In genomic region chr6:64581338-64581737, GRCm38 (mm10) we compare ENCODE assay signal across 24 mouse cellular contexts.
"Had no signal": no experiment of that assay in that cellular context is flagged by ENCODE, and none has a peak within 500 bp of the region (broad histone marks: within the 10 kb centered on the region; RNA-seq: fewer than 3 reads in every experiment).

No protein-coding gene starts in this region.

- H3K4me3 ChIP-seq: heart, adult 2 months; heart, embryonic 13.5 days; heart, embryonic 15.5 days; hindbrain, embryonic 13.5 days; hindbrain, embryonic 15.5 days; kidney, embryonic 15.5 days; left cerebral cortex, adult 2 months; limb, embryonic 10.5 days; limb, embryonic 12.5 days had no signal

- DNase-seq: gastrocnemius, postnatal 14 days; gastrocnemius, postnatal 36 days; heart, adult 2 months; heart, postnatal 14 days; heart, postnatal 36 days; kidney, adult 11 months; kidney, adult 2 months; kidney, adult 9 months; kidney, postnatal 14 days; kidney, postnatal 36 days; layer of hippocampus, adult 9-11 months; liver had no signal

- H3K9me3 ChIP-seq: heart, embryonic 13.5 days; heart, embryonic 15.5 days; hindbrain, embryonic 13.5 days; hindbrain, embryonic 15.5 days; kidney, embryonic 15.5 days; limb, embryonic 10.5 days; limb, embryonic 12.5 days had no signal

- H3K27me3 ChIP-seq: heart, embryonic 13.5 days; heart, embryonic 15.5 days; hindbrain, embryonic 13.5 days; hindbrain, embryonic 15.5 days; kidney, embryonic 15.5 days; limb, embryonic 12.5 days had no signal

- H3K4me1 ChIP-seq: heart, embryonic 13.5 days; heart, embryonic 15.5 days; hindbrain, embryonic 13.5 days; hindbrain, embryonic 15.5 days; kidney, embryonic 15.5 days; limb, embryonic 10.5 days; limb, embryonic 12.5 days had no signal

- H3K9ac ChIP-seq: heart, embryonic 13.5 days; heart, embryonic 15.5 days; hindbrain, embryonic 13.5 days; hindbrain, embryonic 15.5 days; kidney, embryonic 15.5 days; limb, embryonic 12.5 days had no signal

- H3K27ac ChIP-seq: heart, adult 2 months; heart, embryonic 13.5 days; heart, embryonic 15.5 days; hindbrain, embryonic 13.5 days; hindbrain, embryonic 15.5 days; hindbrain, postnatal 0 days; kidney, embryonic 15.5 days; kidney, postnatal 0 days; left cerebral cortex, adult 2 months; limb, embryonic 10.5 days; limb, embryonic 12.5 days had no signal

- ATAC-seq: hindbrain, postnatal 0 days; intestine, embryonic 16.5 days had no signal

- H3K36me3 ChIP-seq: heart, embryonic 13.5 days; heart, embryonic 15.5 days; hindbrain, embryonic 13.5 days; hindbrain, embryonic 15.5 days; kidney, embryonic 15.5 days; limb, embryonic 10.5 days; limb, embryonic 12.5 days had no signal

- H3K4me2 ChIP-seq: heart, embryonic 11.5 days; heart, embryonic 13.5 days; heart, embryonic 15.5 days; hindbrain, embryonic 13.5 days; hindbrain, embryonic 15.5 days; kidney, embryonic 15.5 days; limb, embryonic 12.5 days had no signal
